Mouse (Mus musculus) left cerebral cortex, postnatal 25 days (tissue): ENCODE data around the gene Spc25. TPM values are rescaled to one million over a fixed set of nuclear protein-coding genes. Genes with fewer than 3 reads are reported as not detected.

Source experiments
- DNase-seq, 2 experiments: peaks; one replicate each; pipeline ENCODE4 v3.0.0; 2022; ENCODE audit warnings: low spot score in 2 of 2, mixed read lengths in 1 of 2
- intact Hi-C: fragments of 180-260 bp; cut with DNase I; formaldehyde crosslinking; loops from one replicate; pipeline ENCODE4 v1.15.1; 2025
- total RNA-seq, 2 experiments: library from RNA; stranded (reverse); gene quantifications; 2 replicates each; pipeline ENCODE4 v1.2.3; 2021

Spc25 gene
- 1 to 10 TPM in 1 of 2 experiments, under 1 TPM in 1; 0.89 to 1.0 TPM for total RNA-seq

DNA sequence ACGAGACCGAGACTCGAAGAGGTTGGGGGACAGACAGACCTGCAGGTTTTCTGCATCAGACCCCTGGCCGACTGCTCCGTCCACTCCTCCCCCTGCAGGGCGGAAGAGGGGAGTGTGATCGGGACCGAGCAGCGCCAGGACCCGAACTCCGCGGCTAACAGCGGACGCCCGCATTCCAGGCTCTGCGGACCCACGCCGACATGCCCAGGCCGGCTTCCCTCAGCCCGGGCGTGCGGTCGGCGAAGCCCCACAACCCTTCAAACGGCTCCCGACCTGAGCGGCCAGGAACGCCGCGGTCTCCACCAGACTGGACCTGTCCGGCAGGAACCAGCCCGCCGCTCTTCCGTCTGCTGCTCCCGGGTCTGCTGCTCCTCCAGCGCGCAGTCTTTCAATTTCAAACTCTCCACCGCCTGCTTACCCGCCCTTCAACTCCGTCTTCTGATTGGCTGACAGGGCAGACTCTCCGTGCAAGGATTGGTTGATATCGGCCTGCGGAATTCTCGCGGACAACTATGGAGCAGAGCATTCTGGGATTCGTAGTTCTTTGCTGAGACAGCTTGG is at the start of gene Spc25:
Gene Spc25 (minus strand): TSS at position 404 of the 561 bp plus-strand sequence.
- peak; percentile 89 to 96 for DNase-seq
- intact Hi-C loops = no loop called here

DNA sequence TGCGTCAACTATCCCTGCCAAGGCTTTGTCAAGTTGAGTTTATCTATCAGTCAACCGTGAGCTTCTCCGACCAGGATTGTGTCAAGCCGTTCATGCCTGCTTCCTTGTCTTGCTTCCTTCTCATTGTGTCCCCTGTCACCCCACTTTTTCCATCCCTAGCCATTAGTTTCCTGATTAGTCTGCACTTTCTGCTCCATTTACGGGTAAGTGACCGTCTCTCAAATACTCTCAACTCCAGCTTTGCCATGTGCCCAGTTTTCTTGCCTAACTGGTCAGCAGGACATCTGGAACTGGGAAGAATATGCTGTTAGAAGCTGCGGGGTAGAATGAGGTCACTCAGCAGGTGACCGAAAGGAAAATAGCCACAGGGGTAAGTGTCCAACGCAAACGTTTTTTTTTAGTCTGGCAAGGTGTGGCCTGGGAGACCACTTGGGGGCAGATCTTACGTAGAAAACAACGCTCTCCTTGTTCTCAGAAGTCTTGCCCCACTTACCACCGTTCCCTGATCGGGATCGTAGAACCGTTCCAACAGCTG is 42.3 kb upstream of the Spc25 start:
- intact Hi-C loops = no loop called here
- DNase-seq = no peak

DNA sequence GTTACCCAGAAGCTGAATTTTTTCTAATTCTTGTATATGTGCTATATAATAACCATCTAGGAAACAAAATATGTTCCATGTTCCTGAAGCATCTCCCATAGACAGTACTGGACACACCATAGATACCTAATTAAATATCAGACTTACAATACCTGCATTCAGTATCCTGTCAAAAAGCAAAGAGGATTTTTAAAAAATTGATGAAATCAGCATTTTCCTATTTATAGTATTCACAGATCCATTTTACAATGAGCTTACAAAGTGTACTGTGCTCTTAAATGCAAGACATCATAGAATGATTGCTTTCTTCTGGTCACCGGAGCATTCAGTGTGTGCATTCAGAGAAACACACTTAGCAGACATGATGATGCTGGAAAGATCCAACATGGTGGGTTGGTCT is 41.1 kb upstream of the Spc25 start:
- intact Hi-C loops = no loop called here
- DNase-seq = no peak

DNA sequence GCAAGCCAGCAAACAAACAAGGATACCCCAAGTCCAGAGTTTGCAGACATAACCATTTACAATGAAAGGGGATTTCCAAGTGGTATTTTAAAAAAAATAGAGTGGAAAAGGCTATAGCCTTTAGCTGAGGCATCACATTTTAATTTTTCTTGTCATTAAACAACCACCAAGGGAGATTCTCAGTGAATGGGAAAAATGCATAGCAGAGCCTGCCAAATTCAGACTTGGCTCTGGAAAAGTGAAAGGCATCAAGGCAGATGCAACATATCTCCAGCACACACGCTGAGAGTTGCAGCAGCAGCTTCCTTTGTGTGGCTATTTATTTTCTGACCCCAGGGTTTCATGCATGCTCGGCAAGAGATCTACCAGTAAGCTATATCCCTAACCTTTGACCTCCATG is 38.9 kb upstream of the Spc25 start:
- no peak for DNase-seq

DNA sequence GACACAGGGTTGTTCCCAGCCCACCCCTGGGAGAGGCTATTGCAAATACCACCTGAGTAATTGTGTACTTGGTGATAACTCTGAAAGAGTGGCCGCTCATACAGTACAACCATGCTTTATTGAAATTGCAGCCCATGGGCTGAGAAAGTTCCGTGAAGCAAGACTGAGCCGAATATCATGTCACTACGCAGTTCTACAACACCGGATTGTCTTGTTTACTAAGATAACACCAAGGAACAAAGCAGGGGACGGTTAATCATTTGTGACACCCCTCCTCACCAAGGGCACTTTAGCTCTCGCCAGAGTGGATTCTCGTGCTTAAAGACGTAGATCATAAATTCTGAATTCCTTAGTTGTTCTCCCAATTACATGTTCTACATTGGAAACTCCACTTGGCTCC is 33.3 kb upstream of the Spc25 start:
- intact Hi-C loops = no loop called here
- no peak for DNase-seq

More for the DNA sequence above, 38.9 kb upstream of the Spc25 start:
- intact Hi-C loops = no loop called here

DNA sequence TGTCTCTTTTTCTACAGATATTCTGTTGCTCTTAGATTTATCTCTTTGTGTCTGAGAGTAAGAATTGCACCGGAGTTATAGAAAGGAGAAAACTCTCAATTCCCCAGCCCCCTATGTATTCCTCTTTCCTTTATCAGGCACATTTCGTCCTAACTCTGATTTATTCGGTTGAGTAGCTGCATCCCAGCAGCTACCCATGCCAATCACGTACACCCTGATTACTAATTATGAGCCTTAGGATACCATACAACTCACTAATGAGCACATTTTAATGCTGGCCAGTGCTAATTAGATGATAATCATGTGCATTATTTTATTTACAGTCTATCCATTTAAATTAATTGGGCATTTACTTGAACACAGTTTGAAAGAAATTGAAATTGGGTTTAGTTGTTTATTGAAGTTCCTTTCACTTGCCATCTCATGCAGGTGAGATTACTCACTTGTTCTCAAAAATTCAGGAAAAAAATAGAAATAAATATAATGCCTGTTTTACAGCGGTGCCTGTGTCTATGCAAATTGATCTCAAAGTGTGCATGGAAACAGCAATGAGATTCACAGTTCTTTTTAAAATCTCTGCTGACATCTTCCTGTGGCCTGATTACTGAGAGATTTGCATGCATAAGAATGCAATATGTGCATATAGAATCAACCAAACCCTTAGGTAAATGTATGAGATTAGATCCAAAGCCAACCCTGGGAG is 29.1 kb upstream of the Spc25 start:
- DNase-seq = no peak
- intact Hi-C loops = no loop called here

DNA sequence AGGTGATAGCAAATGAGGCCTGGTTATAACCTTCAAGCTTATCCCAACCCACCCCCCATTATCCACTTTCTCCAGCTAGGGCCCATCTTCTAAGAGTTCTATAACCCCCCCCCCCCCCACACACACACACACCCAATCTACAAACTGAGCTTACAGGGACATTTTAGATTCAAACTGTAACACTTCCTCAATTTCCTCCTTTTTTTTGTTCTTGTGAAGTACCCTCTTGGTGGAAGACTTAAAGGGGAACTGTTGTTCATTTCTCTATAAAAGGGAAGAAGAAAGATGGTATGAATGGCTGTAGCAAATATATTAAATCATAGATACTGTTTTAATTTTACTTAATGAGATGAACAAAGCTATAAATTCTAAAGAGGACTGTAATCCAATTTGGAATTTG is 26.1 kb upstream of the Spc25 start:
- intact Hi-C loops = no loop called here
- DNase-seq = no peak

DNA sequence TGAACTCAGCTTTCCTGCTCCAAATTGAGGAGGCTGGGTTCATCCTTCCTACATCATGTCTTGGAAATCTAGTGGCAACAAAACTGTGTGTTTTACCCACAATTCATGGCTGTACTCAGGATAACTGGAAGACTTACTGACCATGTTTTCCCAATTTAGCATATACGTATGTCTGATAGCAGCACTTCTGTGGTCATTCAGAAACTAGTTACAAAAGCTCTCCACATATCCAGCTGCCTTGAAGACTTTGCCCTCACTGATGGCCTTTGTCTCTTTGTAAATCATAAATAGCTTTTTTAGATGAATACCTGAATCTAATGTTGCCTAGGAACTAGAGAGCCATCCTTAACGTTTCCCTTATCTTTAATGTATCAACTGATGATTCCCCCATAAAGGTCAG is 24.1 kb upstream of the Spc25 start:
- no peak for DNase-seq
- intact Hi-C loops = no loop called here

DNA sequence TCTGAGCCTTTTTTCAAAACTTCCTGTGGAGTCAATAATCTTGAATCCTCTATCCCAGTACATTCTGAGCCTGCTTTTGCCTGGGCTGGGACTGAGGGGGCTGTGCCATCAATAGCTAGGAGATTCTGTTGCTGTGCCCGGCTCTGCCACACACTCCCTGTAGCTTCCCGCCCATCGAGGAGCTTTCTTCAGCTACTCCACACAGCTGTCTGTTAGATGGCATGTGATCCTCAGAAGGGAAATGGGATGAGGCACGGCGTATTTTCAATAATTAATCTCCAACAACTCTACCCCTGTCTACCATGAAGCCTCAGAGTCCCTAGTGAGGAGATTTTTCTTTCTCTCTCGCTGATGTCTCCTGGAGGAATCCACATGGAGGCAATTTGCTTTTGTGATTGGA is 22.6 kb upstream of the Spc25 start:
- peak in 1 of 2 experiments; percentile 14 for DNase-seq

DNA sequence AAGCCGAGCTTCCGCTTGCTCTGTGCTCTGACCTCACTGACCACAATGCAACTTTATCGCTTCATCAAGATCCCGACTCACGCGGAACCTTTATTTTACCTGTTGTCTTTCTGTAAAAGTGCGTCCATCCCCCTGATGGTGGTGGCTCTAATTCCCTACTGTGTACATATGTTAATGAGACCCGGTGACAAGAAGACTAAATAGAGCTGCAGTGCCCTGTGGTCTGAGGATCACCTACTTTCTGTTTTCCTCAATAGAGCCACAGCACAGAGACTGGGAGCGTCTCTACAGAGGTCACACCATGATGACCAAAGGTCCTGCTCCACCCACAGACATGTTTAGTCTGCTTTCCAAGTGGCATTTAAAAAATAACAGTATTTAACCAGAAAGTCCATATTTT is 20.9 kb upstream of the Spc25 start:
- intact Hi-C loops = no loop called here
- DNase-seq = no peak

More for the DNA sequence above, 22.6 kb upstream of the Spc25 start:
- intact Hi-C loops = no loop called here

DNA sequence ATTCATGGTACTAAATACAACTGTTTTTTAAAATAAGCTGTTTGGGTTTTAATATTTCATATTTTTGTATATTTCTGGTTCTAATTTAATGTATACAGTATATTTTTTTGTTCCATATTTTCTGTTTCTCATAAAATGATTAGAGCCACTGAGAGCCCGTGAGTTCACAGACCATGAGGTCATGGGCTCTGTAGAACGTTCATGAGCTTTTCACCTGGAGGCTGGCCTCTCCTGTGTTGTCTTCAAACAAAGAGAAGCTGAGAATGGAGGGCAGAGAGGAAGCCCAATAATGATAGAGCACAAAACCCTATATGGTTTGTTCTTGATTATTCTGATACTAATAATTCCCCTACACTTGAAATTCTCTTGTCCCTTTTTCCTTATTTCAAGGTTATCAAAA is 18.7 kb upstream of the Spc25 start:
- intact Hi-C loops = no loop called here
- DNase-seq = no peak

DNA sequence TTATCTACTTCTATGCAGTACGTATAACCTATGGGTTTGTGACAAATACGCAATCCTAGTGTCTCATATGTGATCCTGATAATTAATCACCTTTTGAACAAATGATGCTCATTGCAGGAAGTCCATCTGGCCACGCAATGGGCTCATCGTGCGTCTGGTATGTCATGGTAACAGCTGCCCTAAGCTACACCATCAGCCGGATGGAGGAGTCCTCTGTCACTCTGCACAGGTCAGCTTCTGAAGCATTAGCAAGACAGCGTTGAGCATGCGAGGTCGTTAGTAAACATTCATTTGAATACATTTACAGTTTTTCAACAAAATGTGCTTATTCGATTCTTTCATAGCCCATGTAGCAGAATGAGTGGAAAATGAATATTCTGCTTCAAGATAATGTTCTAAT is 16.8 kb upstream of the Spc25 start:
- intact Hi-C loops = no loop called here
- DNase-seq = no peak

DNA sequence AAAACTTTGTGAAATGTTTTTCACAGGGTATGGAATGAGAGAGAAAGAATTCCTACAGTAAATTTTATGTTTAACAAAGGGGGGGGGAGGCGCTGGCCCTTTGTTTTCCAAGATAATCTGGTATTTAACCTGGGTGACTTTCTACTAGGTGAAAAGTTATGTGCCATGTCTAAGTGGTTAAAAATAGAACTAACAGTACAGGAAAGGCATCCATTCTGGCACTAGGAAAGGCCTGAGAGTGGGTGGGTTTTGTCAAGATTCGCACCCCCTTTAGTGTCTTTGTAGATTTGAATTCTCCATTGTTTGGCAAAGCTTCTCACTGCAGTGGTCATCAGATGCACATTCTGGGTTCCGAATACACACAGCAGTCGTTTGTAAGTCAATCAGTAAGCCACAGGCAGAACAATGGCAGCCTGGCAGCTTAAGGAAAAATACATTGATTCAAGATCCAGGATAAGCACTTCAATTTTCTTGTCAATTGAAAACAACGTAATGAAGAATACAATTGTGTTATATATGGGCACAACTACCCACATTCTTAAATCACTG is 15.9 kb upstream of the Spc25 start:
- DNase-seq = no peak
- intact Hi-C loops = no loop called here

DNA sequence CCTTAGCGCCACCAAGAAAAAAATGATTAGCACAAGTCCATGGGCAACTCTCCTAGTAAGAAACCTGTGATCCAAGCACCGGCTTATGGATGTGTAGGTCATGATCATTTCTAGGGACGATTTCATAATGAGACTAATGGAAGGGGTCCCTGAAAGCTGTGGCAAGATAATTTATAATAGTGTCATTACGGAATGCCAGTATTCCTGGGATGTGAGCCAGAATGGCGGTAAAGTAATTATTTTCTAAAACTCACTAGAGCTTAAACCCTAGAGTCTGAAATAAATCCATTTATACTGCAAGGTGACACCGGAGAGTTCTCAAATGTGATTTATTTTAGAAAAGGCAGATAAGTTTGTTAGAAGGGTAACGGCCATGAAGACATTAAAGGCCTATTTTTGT is 9.2 kb upstream of the Spc25 start:
- intact Hi-C loops = no loop called here
- DNase-seq = no peak

DNA sequence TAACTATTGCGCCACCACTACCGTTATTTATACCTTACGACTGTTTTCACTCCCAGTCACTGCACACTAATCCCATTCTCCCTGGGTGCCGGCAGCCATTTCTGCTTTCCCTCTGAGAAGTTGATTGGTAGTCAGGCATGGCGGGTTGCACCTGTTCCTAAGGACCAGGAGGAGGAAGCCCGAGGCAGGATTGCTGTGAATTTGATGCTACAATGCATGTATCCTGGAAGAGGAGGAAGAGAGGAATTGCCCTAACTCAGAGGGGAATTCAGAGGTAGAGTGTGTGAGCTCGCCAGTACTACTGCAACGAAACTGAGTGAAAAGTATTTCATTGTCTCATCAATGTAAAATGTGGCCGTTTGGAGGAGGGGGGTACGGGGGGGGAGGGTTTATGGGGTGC is 6.7 kb upstream of the Spc25 start:
- intact Hi-C loops = no loop called here
- DNase-seq = no peak

DNA sequence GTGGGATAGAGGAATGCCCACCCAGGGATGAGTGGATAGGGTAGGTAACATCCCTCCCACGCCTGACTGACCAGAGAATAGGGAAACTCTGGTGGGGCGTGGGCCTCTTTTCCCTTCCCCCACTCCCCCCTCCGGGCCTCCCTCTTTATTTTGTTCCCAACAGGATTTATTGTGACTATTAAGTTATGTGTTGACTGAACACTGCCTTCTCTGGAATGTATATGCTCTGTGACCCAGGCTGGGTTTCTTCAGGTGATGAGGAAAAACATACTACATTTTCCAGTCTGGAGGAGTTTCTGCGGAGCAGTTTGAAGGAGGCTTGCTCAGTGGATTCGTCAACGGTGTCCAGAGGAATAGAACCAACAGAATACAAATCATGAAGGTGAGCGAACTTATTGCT is 4.8 kb upstream of the Spc25 start, which contains the start of gene G6pc2:
Gene G6pc2 (plus strand): TSS at position 301 of the 400 bp plus-strand sequence.
- intact Hi-C loops = no loop called here

DNA sequence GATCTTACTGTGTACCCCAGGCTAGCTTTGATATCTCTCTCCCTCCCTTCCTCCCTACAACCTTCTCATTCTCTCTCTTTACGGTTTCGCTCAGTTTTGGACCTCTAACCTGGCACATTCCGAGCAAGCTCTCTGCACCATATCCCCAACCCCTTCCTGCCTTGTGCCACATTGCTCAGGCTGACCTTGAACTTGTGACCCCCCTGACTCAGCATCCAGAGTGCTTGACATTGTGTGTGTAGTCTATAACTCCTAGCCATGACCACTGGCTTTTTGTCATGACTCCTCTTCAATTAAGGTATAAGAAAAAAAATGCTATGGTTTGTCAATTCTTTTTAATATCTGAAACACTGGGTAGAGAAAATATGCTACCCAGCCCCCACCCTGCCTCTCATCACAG is 3.7 kb upstream of the Spc25 start:
- DNase-seq = no peak
- intact Hi-C loops = no loop called here

More for the DNA sequence above, 4.8 kb upstream of the Spc25 start, which contains the start of gene G6pc2:
- DNase-seq = no peak

DNA sequence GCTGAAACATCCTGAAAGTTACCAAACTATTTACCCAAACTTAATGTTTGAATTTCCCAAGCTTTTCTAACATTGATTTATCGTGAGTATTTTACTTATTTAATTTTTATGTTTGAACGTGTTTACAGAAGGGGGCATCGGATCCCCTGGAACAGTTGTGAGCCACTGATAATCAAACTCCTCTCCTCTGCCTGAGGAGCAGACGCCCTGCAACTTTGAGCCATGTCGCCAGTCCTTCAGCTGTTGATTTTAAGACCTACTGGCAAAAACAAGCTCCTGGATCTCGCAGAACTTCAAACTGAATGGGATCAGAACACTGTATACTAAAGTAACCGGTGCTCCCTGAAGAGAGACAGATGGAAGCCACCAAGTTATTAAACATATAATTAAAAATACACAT is 529 bp upstream of the Spc25 start:
- intact Hi-C loops = no loop called here
- DNase-seq = no peak

DNA sequence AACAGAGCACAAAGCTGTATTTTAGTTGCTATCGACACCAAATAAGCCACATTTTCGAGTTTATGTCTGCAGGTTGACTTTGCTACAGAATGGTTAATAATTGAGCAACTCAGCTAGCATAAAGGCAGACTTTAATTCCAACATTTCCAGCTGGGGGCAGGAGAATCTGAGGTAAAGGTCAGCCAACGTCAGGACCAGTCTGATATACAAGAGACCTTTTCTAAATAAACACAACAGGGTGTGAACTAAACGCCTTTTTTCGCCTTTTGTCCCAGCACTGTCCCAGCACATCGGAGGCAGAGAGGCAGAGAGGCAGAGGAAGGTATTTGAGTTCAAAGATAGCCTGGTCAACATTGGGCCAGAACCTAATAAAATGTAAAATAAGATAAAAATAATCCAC is 809 bp downstream of the Spc25 start:
- no peak for DNase-seq
- intact Hi-C loops = no loop called here

DNA sequence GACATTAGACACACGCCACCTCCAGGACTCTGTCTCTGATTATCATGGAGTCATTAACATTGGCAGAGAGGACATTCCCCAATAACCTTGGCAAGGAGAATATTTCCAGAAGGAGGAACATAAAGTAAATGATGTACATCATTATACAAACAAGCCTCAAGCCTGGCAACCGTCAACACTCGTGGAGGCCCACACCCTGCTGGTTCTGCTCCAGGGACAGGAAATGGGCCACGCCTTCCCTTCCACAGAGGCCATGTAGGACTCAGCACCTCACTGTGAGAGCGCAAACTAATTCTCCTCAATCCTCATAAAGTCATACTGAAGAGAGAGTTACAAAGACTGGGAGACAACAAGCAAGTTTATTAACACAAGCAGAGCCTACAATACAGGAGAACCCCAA is 12.4 kb downstream of the Spc25 start:
- DNase-seq = no peak
- intact Hi-C loops = no loop called here

DNA sequence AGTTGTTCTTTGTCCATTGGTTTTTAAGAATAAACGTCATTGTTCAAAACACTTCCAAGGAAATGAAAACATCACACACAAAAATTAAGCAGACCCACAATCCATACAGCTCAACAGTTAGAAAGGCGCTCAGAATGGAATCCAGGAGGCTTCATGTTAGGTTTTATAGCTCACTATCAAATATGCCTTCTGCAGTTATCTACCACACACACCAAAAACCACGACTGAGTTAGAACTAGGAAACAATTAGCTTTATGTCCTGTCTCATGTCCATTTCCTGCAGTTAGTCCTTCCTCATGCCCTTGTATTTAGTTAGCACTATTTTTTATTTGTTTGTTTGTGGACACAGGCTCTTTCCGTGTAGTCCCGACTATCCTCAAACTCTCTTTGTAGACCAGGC is 14.9 kb downstream of the Spc25 start:
- no peak for DNase-seq
- intact Hi-C loops = no loop called here
